Mouse (Mus musculus): ENCODE measurements around the gene Nek9. TPM values are rescaled to one million over a fixed set of nuclear protein-coding genes. Genes with fewer than 3 reads are reported as not detected.
"Not testable (repeated sequence)": the region's sequence is repeated elsewhere in the genome, so short reads cannot be mapped to it uniquely, and the experiment has no call there.

The Nek9 gene
- polyA plus RNA-seq, 1 experiment, result 2.6 TPM

DNA sequence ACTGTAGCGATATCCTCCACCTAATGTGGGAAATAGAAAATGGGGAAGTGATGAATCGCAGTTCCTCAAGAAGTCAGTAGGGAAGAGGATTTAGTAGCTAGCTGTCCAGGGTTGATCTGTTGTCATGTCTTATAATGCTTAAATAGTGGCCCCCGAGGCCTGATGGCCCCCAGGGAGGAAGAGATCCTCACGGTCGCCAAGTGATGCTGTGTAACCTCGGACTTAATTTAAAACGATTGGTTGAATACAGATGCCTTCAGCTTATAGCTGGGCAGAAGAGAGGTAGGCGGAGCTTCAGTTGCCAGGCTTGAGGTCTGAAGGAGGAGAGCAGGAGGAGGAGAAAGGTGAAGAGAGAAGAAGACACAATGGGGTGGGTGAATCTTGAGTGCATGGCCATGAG is 54.8 kb downstream of the Nek9 start:
- H3K9me3 ChIP-seq, result 0 out of 2 replicates have a peak, but pooled peaks cover 3% of the 10 kb centered on the region
- peaks cover 25% of the 10 kb centered on the region for H3K4me1 ChIP-seq
- no peak overlapping the region for H3K4me3 ChIP-seq (replicated peaks)
- TF ChIP-seq GATA1 (IDR thresholded peaks at IDR 0.05; ENCODE audit: borderline replicate concordance, low read length) (no peak), FLI1 (IDR thresholded peaks at IDR 0.05; ENCODE audit: low read length) (no peak)
- peaks cover 22% of the 10 kb centered on the region for H3K27me3 ChIP-seq (replicated peaks)
- H3K36me3 ChIP-seq (replicated peaks; ENCODE audit: low read length), result no peaks in the 10 kb centered on the region

DNA sequence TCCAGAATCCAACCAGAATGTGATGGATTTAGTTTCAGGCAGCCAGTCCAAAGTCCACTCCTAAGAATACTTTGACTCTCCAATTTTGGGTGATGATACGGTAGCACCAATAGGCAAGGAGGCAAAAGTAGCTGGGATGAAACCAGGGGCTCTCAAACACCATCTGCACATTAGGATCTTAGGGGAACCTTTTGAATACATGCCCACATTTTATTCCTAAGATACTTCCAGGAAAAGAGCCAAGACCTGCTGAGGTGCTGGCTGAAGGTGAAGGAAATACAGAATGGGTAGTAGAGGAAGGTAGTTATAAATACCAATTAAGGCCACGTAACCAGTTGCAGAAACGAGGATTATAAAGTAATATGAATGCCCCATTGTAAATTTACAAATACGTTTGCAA is 57.4 kb downstream of the Nek9 start:
- not testable (repeated sequence) for H3K27me3 ChIP-seq (replicated peaks); H3K9me3 ChIP-seq; H3K4me3 ChIP-seq (replicated peaks)
- peaks cover 14% of the 10 kb centered on the region for H3K36me3 ChIP-seq (replicated peaks; ENCODE audit: low read length)
- H3K4me1 ChIP-seq, result peaks cover 24% of the 10 kb centered on the region

DNA sequence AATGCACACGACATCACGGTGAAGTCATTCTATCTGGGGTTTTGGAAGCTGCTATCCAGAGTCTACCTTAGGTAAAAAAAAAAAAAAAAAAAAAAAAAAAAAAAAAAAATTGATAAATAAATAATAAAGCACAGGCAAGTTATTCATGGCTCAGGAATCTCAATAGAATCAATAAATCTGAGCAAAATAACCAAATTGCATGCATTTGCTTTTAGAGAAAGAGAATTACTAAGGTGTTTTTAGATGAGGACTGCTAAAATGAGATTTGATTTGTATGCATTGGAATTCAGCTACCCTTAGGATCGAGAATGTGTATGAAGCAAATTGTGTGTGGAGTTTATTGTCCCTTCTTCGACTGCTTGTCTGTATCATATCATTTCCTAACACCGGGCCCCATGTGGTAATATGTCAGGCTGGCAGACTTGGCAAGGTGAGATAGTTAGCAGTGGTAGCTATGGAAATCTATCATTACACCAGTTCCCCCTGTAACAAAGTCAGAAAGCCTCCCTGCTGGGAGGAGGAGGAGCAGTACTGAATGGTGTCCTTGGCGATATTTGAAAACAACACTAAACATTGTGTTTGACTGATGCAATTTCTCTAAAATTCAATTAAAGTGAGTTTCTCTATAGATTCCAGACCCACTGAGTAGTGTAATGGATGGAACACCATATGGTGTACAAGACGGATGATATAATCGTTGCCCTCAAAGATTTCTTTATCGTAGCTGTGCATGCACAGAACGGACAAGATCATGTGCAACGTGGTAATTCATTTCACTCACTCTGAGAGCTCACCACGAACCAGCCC is 58.1 kb downstream of the Nek9 start:
- Histone ChIP-seq H3K27me3 (replicated peaks) (peaks cover 2% of the 10 kb centered on the region), H3K4me1 (peaks cover 24% of the 10 kb centered on the region), H3K4me3 (replicated peaks) (peak overlapping the region; percentile 95), H3K36me3 (replicated peaks; ENCODE audit: low read length) (peaks cover 20% of the 10 kb centered on the region), H3K9me3 (no peaks in the 10 kb centered on the region)
- TF ChIP-seq FLI1 (IDR thresholded peaks at IDR 0.05; ENCODE audit: low read length) (no peak), GATA1 (IDR thresholded peaks at IDR 0.05; ENCODE audit: borderline replicate concordance, low read length) (no peak)

DNA sequence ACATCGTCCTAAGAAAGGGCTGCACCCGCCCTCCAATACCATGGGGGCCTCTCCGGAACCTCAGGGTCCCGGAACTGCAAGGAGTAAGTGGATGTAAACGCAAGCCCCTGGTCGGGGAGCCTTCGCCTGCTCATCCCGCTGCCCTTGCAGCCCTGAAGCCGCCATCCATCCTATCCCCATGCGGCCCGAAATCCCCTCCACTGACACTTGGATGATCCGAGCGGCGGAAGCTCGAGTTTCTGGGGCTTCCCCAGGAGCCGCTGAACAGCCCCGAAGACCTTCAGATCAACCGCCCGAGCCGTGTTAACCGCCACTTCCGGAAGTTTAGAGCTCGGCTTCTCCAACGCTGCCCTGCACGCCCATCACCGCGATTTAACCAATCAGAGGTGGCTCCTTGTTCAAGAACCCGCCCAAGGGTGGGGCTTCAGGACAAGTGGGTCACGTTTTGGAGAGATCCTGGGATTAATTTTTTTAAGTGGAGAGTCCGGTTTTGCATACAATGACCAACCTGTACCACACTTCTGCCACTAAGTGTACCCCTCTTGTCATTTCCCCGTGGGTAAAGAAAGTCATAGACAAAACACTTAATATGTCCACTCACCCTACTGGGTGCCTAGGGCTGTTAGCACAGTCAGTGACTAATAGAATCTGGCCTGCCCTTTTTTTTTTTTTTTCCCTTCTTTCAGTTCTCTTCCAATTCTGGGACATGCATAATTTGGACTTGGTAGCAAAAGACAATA is 58.9 kb downstream of the Nek9 start:
- Histone ChIP-seq H3K27me3 (replicated peaks) (no peaks in the 10 kb centered on the region), H3K9me3 (no peaks in the 10 kb centered on the region), H3K4me3 (replicated peaks) (peak overlapping the region; percentile 95), H3K4me1 (peaks cover 24% of the 10 kb centered on the region), H3K36me3 (replicated peaks; ENCODE audit: low read length) (peaks cover 28% of the 10 kb centered on the region)
- no peak for TF ChIP-seq GATA1 (IDR thresholded peaks at IDR 0.05; ENCODE audit: borderline replicate concordance, low read length)
- TF ChIP-seq FLI1 (IDR thresholded peaks at IDR 0.05; ENCODE audit: low read length), result no peak; the same call in 1 of the 2 replicates

DNA sequence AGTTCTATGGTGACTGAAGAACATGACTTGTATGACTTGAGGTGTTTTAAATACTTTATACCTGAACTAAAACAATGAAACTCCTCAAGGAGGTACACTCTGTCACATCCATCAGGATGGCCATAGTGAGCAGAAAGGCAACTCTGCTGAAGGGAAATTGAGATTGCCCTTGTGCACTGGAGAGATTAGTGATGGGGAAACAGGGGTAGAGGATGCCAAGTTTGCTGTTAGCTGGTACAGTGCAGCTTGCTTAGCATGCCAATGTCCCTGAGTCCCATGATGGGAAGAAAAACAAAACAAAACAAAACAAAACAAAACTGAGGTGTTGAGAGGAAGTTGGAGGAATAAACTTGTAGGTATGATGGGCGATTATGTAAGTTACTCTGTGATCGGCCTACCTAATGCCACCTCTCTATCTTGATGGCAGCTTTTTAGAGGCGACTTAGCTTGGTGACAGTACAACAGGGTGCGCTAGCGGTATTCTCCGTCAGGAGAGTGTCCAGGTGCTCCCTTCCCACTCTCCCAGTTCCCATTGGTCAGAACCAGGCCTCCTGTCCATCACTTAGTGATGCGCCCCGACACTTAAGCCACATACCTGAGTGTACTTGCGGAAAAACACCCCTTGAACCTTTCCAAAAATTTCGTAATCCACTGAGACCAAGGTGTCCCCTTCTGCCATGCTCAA is 59.6 kb downstream of the Nek9 start:
- Histone ChIP-seq H3K9me3 (no peaks in the 10 kb centered on the region), H3K27me3 (replicated peaks) (no peaks in the 10 kb centered on the region), H3K4me1 (peaks cover 24% of the 10 kb centered on the region), H3K36me3 (replicated peaks; ENCODE audit: low read length) (peaks cover 35% of the 10 kb centered on the region), H3K4me3 (replicated peaks) (peak overlapping the region; percentile 95)
- TF ChIP-seq GATA1 (IDR thresholded peaks at IDR 0.05; ENCODE audit: borderline replicate concordance, low read length) (no peak), FLI1 (IDR thresholded peaks at IDR 0.05; ENCODE audit: low read length) (no peak)

DNA sequence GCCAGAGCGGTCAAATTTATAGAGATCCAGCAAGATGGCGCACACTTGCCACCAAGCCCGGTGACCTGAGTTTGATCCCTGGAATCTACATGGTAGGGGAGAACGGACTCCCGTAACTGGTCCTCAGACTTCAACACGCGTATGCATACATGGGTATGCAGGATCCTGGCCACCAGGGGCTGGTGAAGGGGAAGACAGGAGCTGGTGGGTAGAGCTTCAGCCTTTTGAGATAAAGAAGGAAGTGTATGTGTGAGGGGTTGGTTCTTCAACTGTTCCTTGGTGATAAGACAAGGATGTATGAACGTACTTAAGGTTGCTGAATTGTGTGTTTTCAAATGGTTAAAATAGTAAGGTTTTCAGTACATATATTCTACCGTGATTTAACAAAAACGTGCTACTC is 60.2 kb downstream of the Nek9 start:
- H3K27me3 ChIP-seq (replicated peaks), result no peaks in the 10 kb centered on the region
- H3K4me1 ChIP-seq, result peaks cover 21% of the 10 kb centered on the region
- TF ChIP-seq FLI1 (IDR thresholded peaks at IDR 0.05; ENCODE audit: low read length) (no peak), GATA1 (IDR thresholded peaks at IDR 0.05; ENCODE audit: borderline replicate concordance, low read length) (no peak)
- peaks cover 40% of the 10 kb centered on the region for H3K36me3 ChIP-seq (replicated peaks; ENCODE audit: low read length)
- H3K4me3 ChIP-seq (replicated peaks), result no peak overlapping the region
- no peaks in the 10 kb centered on the region for H3K9me3 ChIP-seq

DNA sequence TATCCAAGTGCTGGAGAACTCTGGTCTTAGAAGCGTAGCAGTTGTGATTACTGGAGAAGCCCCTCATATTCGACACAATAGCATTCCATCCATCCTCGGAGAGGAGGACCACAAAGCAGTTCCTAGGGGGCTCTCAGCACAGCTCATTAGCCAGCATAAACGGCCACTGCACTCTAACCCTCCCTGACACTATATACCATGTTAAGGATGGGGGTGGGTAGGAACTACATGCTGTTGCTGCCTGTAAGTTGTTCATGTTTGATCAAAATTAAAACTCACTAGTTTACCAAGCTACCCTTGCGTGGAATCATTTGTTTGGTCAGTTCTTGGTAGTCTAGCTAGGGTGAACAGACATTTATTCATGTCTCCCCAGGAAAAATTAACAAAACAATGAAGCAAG is 62.9 kb downstream of the Nek9 start:
- no peaks in the 10 kb centered on the region for H3K27me3 ChIP-seq (replicated peaks)
- H3K4me1 ChIP-seq, result peaks cover 29% of the 10 kb centered on the region
- TF ChIP-seq GATA1 (IDR thresholded peaks at IDR 0.05; ENCODE audit: borderline replicate concordance, low read length) (no peak), FLI1 (IDR thresholded peaks at IDR 0.05; ENCODE audit: low read length) (no peak)
- H3K4me3 ChIP-seq (replicated peaks), result no peak overlapping the region
- H3K9me3 ChIP-seq, result no peaks in the 10 kb centered on the region
- H3K36me3 ChIP-seq (replicated peaks; ENCODE audit: low read length), result peaks cover 43% of the 10 kb centered on the region

DNA sequence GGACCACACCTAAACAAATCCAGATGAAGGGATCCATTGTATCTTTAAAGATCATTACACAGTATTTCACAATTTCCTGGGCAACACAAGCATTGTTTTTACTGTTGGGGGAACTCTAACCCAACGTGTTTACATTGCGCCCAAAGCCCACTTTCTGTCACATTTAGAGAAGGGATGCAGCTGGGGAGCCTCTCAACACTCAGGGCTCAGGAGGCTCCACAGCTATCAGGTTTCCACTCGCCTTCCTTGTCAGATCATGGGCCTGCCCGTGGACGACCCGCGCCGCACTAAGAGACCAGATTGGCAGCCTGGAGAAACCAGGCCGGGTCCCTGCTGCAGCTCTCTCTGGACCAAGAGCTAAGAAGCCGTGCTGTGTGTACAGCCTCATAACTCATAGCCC is 65.7 kb downstream of the Nek9 start:
- Histone ChIP-seq H3K36me3 (replicated peaks; ENCODE audit: low read length) (peaks cover 48% of the 10 kb centered on the region), H3K4me1 (peaks cover 24% of the 10 kb centered on the region), H3K9me3 (no peaks in the 10 kb centered on the region), H3K4me3 (replicated peaks) (no peak overlapping the region), H3K27me3 (replicated peaks) (no peaks in the 10 kb centered on the region)
- TF ChIP-seq FLI1 (IDR thresholded peaks at IDR 0.05; ENCODE audit: low read length) (no peak), GATA1 (IDR thresholded peaks at IDR 0.05; ENCODE audit: borderline replicate concordance, low read length) (no peak)

DNA sequence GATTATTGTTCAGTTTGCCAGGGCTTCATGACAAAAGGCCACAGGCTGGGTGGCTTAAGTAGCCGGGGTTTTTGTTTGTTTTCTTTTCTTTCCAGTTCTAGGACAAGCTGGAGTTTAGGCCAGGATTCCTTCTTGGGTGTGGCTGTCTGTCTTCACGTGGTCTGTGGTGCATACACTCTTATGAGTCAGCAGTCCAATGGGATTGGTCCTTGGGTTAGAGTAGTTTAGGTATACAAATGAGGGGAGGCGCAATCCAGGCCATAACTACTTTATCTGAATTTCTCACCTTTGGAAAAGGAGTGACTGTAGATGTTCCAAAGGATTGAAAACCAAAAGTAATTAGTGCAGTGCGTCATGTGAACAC is 67.3 kb downstream of the Nek9 start:
- peaks cover 51% of the 10 kb centered on the region for H3K36me3 ChIP-seq (replicated peaks; ENCODE audit: low read length)
- no peaks in the 10 kb centered on the region for H3K27me3 ChIP-seq (replicated peaks)
- peaks cover 4% of the 10 kb centered on the region for H3K9me3 ChIP-seq
- peaks cover 19% of the 10 kb centered on the region for H3K4me1 ChIP-seq
- H3K4me3 ChIP-seq (replicated peaks), result no peak overlapping the region
- TF ChIP-seq FLI1 (IDR thresholded peaks at IDR 0.05; ENCODE audit: low read length), result no peak
- no peak for TF ChIP-seq GATA1 (IDR thresholded peaks at IDR 0.05; ENCODE audit: borderline replicate concordance, low read length)
